Mouse (Mus musculus): ENCODE data around the gene Gm28635. TPM values are rescaled to one million over a fixed set of nuclear protein-coding genes. Genes with fewer than 3 reads are reported as not detected.

Gm28635 gene
- not detected for polyA plus RNA-seq (2014; fragmentation: Illumina TruSeq; extraction: RNeasy Lipid Tissue Mini Kit (QIAGEN cat#74804); ENCODE audit: low read depth, low replicate concordance)

DNA sequence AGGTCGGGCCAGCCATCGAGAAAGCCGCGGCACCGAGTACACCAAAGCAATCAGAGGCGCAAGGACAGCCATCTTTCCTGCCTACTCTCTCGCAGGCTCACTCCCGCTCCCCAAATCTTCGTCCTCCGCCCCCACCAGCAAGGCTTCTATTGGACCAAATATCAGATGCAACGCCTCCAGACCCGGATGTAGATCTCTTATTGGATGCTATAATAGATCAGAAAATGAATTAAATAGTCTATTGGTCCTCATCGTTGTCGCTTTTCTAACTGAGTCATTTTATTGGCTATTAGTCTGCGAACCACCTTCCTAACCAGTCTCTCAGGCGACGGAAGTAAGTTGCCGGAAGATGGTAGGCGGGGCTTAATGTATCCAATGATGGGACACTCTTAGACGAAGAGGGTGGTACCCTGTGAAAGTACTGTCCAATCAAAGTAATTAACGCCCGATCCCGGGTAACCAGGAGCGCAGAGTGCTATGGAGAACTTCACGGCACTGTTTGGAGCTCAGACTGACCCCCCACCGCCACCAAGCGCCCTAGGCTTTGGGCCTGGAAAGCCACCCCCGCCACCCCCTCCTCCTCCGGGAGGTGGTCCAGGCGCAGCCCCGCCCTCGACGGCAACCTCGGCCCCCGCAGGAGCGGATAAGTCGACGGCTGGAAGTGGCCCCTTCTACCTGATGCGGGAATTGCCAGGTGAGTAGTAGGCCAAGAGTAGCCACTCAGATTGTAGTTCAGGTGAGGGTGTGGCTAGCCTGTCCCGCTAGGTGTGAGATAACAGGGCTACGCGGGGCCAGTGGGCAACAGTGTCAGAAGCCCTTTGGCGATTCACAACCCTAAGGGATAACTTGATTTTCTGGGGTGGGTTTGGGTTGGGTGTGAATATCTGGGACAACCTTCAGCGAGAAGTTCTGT is at the start of gene Gm28635, which contains the start of gene Med19:
Gene Gm28635, minus strand, starts transcription at position 74 of the 913 bp plus-strand sequence.
Gene Med19, plus strand, starts transcription at position 435 of the 913 bp plus-strand sequence.

DNA sequence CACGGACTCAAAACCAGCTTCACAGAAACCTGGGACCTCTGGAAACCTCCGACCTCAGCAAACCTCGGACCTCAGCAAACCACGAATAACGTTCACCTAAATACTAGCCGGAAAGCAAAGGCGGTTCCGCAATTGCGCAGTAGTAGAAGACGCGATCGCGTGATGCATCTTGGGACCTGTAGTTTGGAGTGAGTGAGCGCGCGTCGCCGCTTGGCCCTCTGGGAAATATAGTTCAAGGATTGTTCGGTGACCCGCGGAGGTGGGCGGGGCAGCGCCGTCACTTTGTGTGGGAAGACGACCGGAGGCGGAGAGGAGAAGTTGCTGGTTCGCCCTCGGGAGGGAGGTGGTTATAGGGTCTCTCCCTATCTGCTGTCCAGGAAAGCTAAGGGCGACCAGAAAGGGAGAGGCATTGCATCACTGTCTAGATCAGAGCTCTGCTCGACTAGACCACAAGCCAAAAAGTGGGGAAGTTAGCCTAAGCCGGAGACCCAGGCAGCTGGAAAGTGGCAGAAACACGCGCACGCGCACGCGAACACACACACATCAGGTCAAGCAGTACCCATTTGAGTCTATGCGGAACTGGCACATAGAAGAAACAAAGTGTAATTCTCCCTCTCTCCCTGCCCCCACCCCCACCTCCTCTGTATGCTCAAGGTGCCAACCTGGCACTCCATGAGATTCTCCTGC is 49.5 kb upstream of the Gm28635 start, which contains the start of gene Clp1:
Gene Clp1, minus strand, starts transcription at position 179 of the 687 bp plus-strand sequence.

DNA sequence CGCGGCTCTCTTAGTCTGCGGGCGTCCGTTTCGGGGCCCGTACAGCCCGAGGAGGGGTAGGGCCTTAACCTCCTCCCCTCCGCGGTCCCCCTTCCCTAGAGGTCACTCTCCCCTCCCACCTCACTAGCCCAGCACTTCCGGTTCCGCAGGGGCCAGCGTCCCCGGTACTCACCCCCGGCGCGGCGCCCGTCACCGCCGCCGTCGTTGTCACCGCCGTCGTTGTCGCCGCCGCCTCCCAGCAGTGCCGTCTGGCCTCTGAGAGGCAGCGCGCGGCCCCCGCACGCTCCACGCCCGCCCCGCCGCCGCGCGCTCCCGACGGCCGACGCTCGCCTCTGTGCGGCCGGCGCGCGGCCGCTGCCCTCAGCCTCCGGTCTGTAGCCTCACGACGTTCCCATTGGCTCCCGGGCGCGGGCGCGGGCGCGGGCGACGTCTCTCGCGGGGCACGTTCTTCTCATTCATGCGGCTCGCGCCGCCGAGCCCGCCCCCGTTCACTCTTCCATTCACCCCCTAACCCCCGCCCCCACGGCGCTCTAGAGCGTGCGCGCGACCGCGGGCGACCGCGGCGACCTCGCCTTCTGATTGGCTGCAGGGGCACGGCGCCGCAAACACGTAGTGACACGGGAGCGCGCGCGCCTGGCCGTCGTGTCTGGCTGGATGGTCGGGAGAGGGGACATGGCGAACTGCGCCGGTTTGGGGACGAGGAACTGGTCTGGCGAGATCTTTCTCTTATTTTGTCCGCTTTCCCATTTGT is 37.1 kb upstream of the Gm28635 start, which contains the start of gene Zdhhc5:
Gene Zdhhc5, minus strand, starts transcription at position 370 of the 751 bp plus-strand sequence.

DNA sequence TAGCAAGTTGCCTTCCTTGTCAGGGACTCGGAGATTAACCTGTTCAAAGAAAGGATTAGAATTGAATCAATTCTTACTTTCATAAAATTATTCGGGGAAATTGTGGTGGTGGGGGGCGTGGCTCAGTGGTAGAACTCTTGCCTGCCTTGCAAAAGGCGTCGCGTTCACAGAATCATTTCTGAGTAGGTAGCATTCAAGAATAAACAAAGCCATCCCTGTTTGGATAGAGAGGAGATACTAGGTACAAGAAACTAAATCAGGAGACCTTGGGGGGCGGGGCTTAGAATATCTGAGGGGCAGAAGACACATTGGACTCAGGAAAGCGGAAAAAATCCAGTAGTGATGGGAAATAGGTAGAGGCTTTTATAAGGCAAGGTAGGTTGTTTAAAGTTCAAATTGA is 1.2 kb upstream of the Gm28635 start, which contains the start of gene Tmx2:
Gene Tmx2, minus strand, starts transcription at position 125 of the 400 bp plus-strand sequence.

DNA sequence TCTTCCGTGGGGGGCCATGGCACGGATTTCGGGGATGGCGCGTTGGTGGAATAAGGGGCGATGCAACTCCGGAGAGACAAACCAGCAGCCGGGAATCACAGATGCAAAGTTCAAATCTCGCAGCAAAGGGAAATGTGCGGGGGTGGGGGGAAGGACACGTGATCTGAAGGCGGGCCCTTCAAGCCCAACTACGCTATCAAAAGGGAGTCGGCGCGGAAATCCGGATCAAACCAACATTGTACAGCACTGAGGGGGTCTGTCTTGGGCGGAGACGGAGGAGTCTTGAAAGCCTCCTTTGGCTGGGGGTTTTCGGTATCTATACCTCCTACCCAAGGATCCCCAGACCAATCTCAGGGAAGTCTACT is 7.3 kb downstream of the Gm28635 start, which contains the start of gene Selenoh:
Gene Selenoh, minus strand, starts transcription at position 202 of the 365 bp plus-strand sequence.

DNA sequence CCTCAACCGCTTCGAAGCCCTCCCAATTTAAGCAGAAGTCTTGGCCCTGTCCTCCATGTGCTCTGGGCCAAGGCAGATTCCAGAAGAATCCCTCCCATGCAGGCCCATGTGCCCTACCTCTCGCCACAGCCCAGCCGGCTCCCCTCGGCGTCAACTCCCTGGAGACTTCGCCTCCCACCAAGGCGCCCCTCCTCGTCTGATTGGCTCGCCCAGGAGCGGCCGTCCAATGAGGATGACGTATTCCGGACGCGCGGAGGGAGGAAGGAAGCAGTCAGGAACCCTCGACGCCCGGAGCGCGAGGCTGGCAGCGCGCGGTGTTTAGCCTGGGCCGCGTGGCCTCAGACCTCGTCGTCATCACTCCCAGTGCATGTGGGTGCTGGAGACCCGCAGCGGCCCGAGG is 19.0 kb downstream of the Gm28635 start, which contains the start of gene Btbd18:
Gene Btbd18, plus strand, starts transcription at position 274 of the 400 bp plus-strand sequence.

DNA sequence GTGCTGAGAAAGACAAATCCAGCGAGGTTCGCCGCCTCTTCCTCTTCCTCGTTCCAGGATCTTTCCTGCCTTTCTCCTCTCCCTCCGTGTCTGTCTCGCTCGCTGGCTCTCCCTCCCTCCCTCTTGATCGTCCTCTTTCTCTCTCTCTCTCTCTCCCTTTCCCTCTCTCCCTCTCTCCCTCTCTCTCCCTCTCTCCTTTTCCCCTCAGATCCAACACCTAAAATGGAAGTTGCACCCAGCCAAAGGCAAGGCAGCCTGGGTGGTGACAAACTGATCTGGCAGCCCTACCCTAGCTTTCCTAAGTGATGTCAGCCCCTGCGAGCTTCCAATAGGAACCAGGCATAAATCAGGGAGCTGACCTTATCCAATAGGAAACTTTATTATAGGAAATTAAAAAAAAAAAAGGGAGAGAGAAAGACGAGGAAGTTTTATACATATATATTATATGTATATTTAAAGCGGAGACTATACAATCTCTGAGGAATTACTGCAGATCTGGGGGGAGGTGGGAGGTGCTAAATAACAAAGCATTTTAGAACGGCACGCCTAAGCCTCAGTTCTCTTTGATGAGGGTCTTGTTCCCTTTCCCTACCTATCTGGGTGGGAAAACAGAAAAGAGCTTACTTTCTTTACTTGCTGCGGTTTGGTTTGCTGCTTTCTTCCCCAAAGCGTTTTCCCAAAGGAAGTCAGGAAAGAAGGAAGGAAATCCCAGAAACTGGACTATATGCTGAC is 27.2 kb downstream of the Gm28635 start, which contains the start of gene Ctnnd1:
Gene Ctnnd1, minus strand, starts transcription at position 302 of the 732 bp plus-strand sequence.

Other genes with a start within 250 kb of the Gm28635 start
- gene Tfpi, start 201.3 kb downstream of the Gm28635 start, polyA plus RNA-seq (2014; fragmentation: Illumina TruSeq; extraction: RNeasy Lipid Tissue Mini Kit (QIAGEN cat#74804); ENCODE audit: low read depth, low replicate concordance) = 60.6 TPM
- 493 TPM for gene Ctnnd1, start 27.3 kb downstream of the Gm28635 start, polyA plus RNA-seq (2014; fragmentation: Illumina TruSeq; extraction: RNeasy Lipid Tissue Mini Kit (QIAGEN cat#74804); ENCODE audit: low read depth, low replicate concordance)
- gene Btbd18, start 19.0 kb downstream of the Gm28635 start, polyA plus RNA-seq (2014; fragmentation: Illumina TruSeq; extraction: RNeasy Lipid Tissue Mini Kit (QIAGEN cat#74804); ENCODE audit: low read depth, low replicate concordance) = not detected
- 9.6 TPM for gene Selenoh, start 7.3 kb downstream of the Gm28635 start, polyA plus RNA-seq (2014; fragmentation: Illumina TruSeq; extraction: RNeasy Lipid Tissue Mini Kit (QIAGEN cat#74804); ENCODE audit: low read depth, low replicate concordance)
- gene Med19, start 361 bp upstream of the Gm28635 start, polyA plus RNA-seq (2014; fragmentation: Illumina TruSeq; extraction: RNeasy Lipid Tissue Mini Kit (QIAGEN cat#74804); ENCODE audit: low read depth, low replicate concordance) = 48.3 TPM
- gene Tmx2, start 1.1 kb upstream of the Gm28635 start, polyA plus RNA-seq (2014; fragmentation: Illumina TruSeq; extraction: RNeasy Lipid Tissue Mini Kit (QIAGEN cat#74804); ENCODE audit: low read depth, low replicate concordance) = 73.2 TPM
- 138 TPM for gene Zdhhc5, start 37.1 kb upstream of the Gm28635 start, polyA plus RNA-seq (2014; fragmentation: Illumina TruSeq; extraction: RNeasy Lipid Tissue Mini Kit (QIAGEN cat#74804); ENCODE audit: low read depth, low replicate concordance)
- gene Clp1, start 49.3 kb upstream of the Gm28635 start, polyA plus RNA-seq (2014; fragmentation: Illumina TruSeq; extraction: RNeasy Lipid Tissue Mini Kit (QIAGEN cat#74804); ENCODE audit: low read depth, low replicate concordance) = 23.9 TPM
- gene Ypel4, start 56.0 kb upstream of the Gm28635 start, polyA plus RNA-seq (2014; fragmentation: Illumina TruSeq; extraction: RNeasy Lipid Tissue Mini Kit (QIAGEN cat#74804); ENCODE audit: low read depth, low replicate concordance) = 2.0 TPM
- gene Gm19426, start 65.6 kb upstream of the Gm28635 start, polyA plus RNA-seq (2014; fragmentation: Illumina TruSeq; extraction: RNeasy Lipid Tissue Mini Kit (QIAGEN cat#74804); ENCODE audit: low read depth, low replicate concordance) = not detected
- 23.3 TPM for gene Serping1, start 97.4 kb upstream of the Gm28635 start, polyA plus RNA-seq (2014; fragmentation: Illumina TruSeq; extraction: RNeasy Lipid Tissue Mini Kit (QIAGEN cat#74804); ENCODE audit: low read depth, low replicate concordance)
- gene Ube2l6, start 120.8 kb upstream of the Gm28635 start, polyA plus RNA-seq (2014; fragmentation: Illumina TruSeq; extraction: RNeasy Lipid Tissue Mini Kit (QIAGEN cat#74804); ENCODE audit: low read depth, low replicate concordance) = 21.1 TPM
- gene Smtnl1, start 144.6 kb upstream of the Gm28635 start, polyA plus RNA-seq (2014; fragmentation: Illumina TruSeq; extraction: RNeasy Lipid Tissue Mini Kit (QIAGEN cat#74804); ENCODE audit: low read depth, low replicate concordance) = not detected
- gene Timm10, start 149.0 kb upstream of the Gm28635 start, polyA plus RNA-seq (2014; fragmentation: Illumina TruSeq; extraction: RNeasy Lipid Tissue Mini Kit (QIAGEN cat#74804); ENCODE audit: low read depth, low replicate concordance) = 1.4 TPM
- gene Slc43a1, start 160.8 kb upstream of the Gm28635 start, polyA plus RNA-seq (2014; fragmentation: Illumina TruSeq; extraction: RNeasy Lipid Tissue Mini Kit (QIAGEN cat#74804); ENCODE audit: low read depth, low replicate concordance) = 2.2 TPM
- not detected for gene Rtn4rl2, start 208.7 kb upstream of the Gm28635 start, polyA plus RNA-seq (2014; fragmentation: Illumina TruSeq; extraction: RNeasy Lipid Tissue Mini Kit (QIAGEN cat#74804); ENCODE audit: low read depth, low replicate concordance)